Mouse (Mus musculus): ENCODE results near the gene Crabp2. TPM values are rescaled to one million over a fixed set of nuclear protein-coding genes. Genes with fewer than 3 reads are reported as not detected.

Gene Crabp2
- polyA plus RNA-seq, 1 experiment from 2014 or later, result 49.1 TPM

GRCm38 (mm10) chr3:87984094-87984493 is 35.6 kb downstream of the Crabp2 start:
- H3K27ac ChIP-seq (ENCODE audit: low read depth, low read length), result no peak overlapping the region
- H3K4me2 ChIP-seq (ENCODE audit: low read length), result no peak overlapping the region
- H3K4me1 ChIP-seq (ENCODE audit: control insufficient read depth, insufficient read depth, low read depth, low read length), result peaks cover 50% of the 10 kb centered on the region
- no peaks in the 10 kb centered on the region for H3K27me3 ChIP-seq (replicated peaks; ENCODE audit: control insufficient read depth, insufficient read depth, low read length)
- H3K9ac ChIP-seq (ENCODE audit: low read depth, low read length), result no peak overlapping the region
- H3K4me3 ChIP-seq (ENCODE audit: low read length), result no peak overlapping the region
- no peaks in the 10 kb centered on the region for H3K36me3 ChIP-seq (ENCODE audit: control insufficient read depth, insufficient read depth, low read length)
- no peak for ATAC-seq
- WGBS, result 31% methylated on average over 3 of the region's 3 CpGs
- no peaks in the 10 kb centered on the region for H3K9me3 ChIP-seq (ENCODE audit: control insufficient read depth, low read length)

- H3K9me3 ChIP-seq (ENCODE audit: control insufficient read depth, low read length), result no peaks in the 10 kb centered on the region
- H3K4me3 ChIP-seq (ENCODE audit: low read length), result no peak overlapping the region
- no peak overlapping the region for H3K4me2 ChIP-seq (ENCODE audit: low read length)
- H3K27ac ChIP-seq (ENCODE audit: low read depth, low read length), result peak overlapping the region; percentile 67
- H3K4me1 ChIP-seq (ENCODE audit: control insufficient read depth, insufficient read depth, low read depth, low read length), result peaks cover 50% of the 10 kb centered on the region
- no peaks in the 10 kb centered on the region for H3K36me3 ChIP-seq (ENCODE audit: control insufficient read depth, insufficient read depth, low read length)
- no peaks in the 10 kb centered on the region for H3K27me3 ChIP-seq (replicated peaks; ENCODE audit: control insufficient read depth, insufficient read depth, low read length)
- 22% methylated on average over 11 of the region's 12 CpGs for WGBS
- 0 out of 2 replicates have a peak overlapping the region, but pooled peaks have one; percentile 15 for H3K9ac ChIP-seq (ENCODE audit: low read depth, low read length)
- ATAC-seq, result no peak
Observed at GRCm38 (mm10) chr3:87985505-87986320, 37.2 kb downstream of the Crabp2 start.

GRCm38 (mm10) chr3:87986868-87987267 is 38.4 kb downstream of the Crabp2 start:
- peak overlapping the region; percentile 62 for H3K27ac ChIP-seq (ENCODE audit: low read depth, low read length)
- no peaks in the 10 kb centered on the region for H3K27me3 ChIP-seq (replicated peaks; ENCODE audit: control insufficient read depth, insufficient read depth, low read length)
- peaks cover 50% of the 10 kb centered on the region for H3K4me1 ChIP-seq (ENCODE audit: control insufficient read depth, insufficient read depth, low read depth, low read length)
- H3K9ac ChIP-seq (ENCODE audit: low read depth, low read length), result peak overlapping the region; percentile 67
- H3K9me3 ChIP-seq (ENCODE audit: control insufficient read depth, low read length), result no peaks in the 10 kb centered on the region
- peak overlapping the region; percentile 87 for H3K4me2 ChIP-seq (ENCODE audit: low read length)
- peak; percentile 79 for ATAC-seq
- peak overlapping the region; percentile 44 for H3K4me3 ChIP-seq (ENCODE audit: low read length)
- no peaks in the 10 kb centered on the region for H3K36me3 ChIP-seq (ENCODE audit: control insufficient read depth, insufficient read depth, low read length)
- 0% methylated on average over 17 of the region's 17 CpGs for WGBS

- ATAC-seq, result peak; percentile 60
Observed at GRCm38 (mm10) chr3:87987633-87988032, 39.2 kb downstream of the Crabp2 start.

GRCm38 (mm10) chr3:87988068-87988467 is 39.6 kb downstream of the Crabp2 start:
- ATAC-seq, result peak; percentile 18
- peak overlapping the region; percentile 87 for H3K4me2 ChIP-seq (ENCODE audit: low read length)
- H3K4me3 ChIP-seq (ENCODE audit: low read length), result peak overlapping the region; percentile 44
- no peaks in the 10 kb centered on the region; the same call in 1 of the 2 replicates for H3K27me3 ChIP-seq (replicated peaks; ENCODE audit: control insufficient read depth, insufficient read depth, low read length)
- peak overlapping the region; percentile 67 for H3K9ac ChIP-seq (ENCODE audit: low read depth, low read length)
- no peaks in the 10 kb centered on the region for H3K36me3 ChIP-seq (ENCODE audit: control insufficient read depth, insufficient read depth, low read length)
- peak overlapping the region; percentile 53 for H3K27ac ChIP-seq (ENCODE audit: low read depth, low read length)
- no peaks in the 10 kb centered on the region for H3K9me3 ChIP-seq (ENCODE audit: control insufficient read depth, low read length)
- H3K4me1 ChIP-seq (ENCODE audit: control insufficient read depth, insufficient read depth, low read depth, low read length), result peaks cover 41% of the 10 kb centered on the region
- WGBS, result 2% methylated on average over 15 of the region's 15 CpGs

More at GRCm38 (mm10) chr3:87987633-87988032, 39.2 kb downstream of the Crabp2 start:
- WGBS, result 0% methylated on average over 15 of the region's 15 CpGs
- Histone ChIP-seq H3K4me2 (ENCODE audit: low read length) (peak overlapping the region; percentile 87), H3K27ac (ENCODE audit: low read depth, low read length) (peak overlapping the region; percentile 62), H3K4me1 (ENCODE audit: control insufficient read depth, insufficient read depth, low read depth, low read length) (peaks cover 45% of the 10 kb centered on the region), H3K9ac (ENCODE audit: low read depth, low read length) (peak overlapping the region; percentile 67), H3K36me3 (ENCODE audit: control insufficient read depth, insufficient read depth, low read length) (no peaks in the 10 kb centered on the region), H3K4me3 (ENCODE audit: low read length) (peak overlapping the region; percentile 44), H3K9me3 (ENCODE audit: control insufficient read depth, low read length) (no peaks in the 10 kb centered on the region), H3K27me3 (replicated peaks; ENCODE audit: control insufficient read depth, insufficient read depth, low read length) (no peaks in the 10 kb centered on the region)

- Histone ChIP-seq H3K27me3 (replicated peaks; ENCODE audit: control insufficient read depth, insufficient read depth, low read length) (peaks cover 12% of the 10 kb centered on the region), H3K36me3 (ENCODE audit: control insufficient read depth, insufficient read depth, low read length) (0 out of 2 replicates have a peak, but pooled peaks cover 1% of the 10 kb centered on the region), H3K9me3 (ENCODE audit: control insufficient read depth, low read length) (no peaks in the 10 kb centered on the region), H3K4me3 (ENCODE audit: low read length) (no peak overlapping the region), H3K27ac (ENCODE audit: low read depth, low read length) (no peak overlapping the region), H3K4me1 (ENCODE audit: control insufficient read depth, insufficient read depth, low read depth, low read length) (peaks cover 33% of the 10 kb centered on the region), H3K9ac (ENCODE audit: low read depth, low read length) (no peak overlapping the region), H3K4me2 (ENCODE audit: low read length) (no peak overlapping the region)
- ATAC-seq, result no peak
- 31% methylated on average over 10 of the region's 10 CpGs for WGBS
Observed at GRCm38 (mm10) chr3:87989935-87990334, 41.5 kb downstream of the Crabp2 start.

GRCm38 (mm10) chr3:87993436-87993835 is 45.0 kb downstream of the Crabp2 start:
- no peak for ATAC-seq

GRCm38 (mm10) chr3:87995331-87995730 is 46.9 kb downstream of the Crabp2 start:
- no peak overlapping the region for H3K9ac ChIP-seq (ENCODE audit: low read depth, low read length)
- WGBS, result 28% methylated on average over 11 of the region's 11 CpGs
- peaks cover 27% of the 10 kb centered on the region for H3K4me1 ChIP-seq (ENCODE audit: control insufficient read depth, insufficient read depth, low read depth, low read length)
- ATAC-seq, result no peak
- H3K4me3 ChIP-seq (ENCODE audit: low read length), result no peak overlapping the region
- no peak overlapping the region for H3K27ac ChIP-seq (ENCODE audit: low read depth, low read length)
- H3K4me2 ChIP-seq (ENCODE audit: low read length), result no peak overlapping the region
- H3K36me3 ChIP-seq (ENCODE audit: control insufficient read depth, insufficient read depth, low read length), result 0 out of 2 replicates have a peak, but pooled peaks cover 2% of the 10 kb centered on the region
- H3K27me3 ChIP-seq (replicated peaks; ENCODE audit: control insufficient read depth, insufficient read depth, low read length), result peaks cover 64% of the 10 kb centered on the region
- no peaks in the 10 kb centered on the region for H3K9me3 ChIP-seq (ENCODE audit: control insufficient read depth, low read length)

More at GRCm38 (mm10) chr3:87993436-87993835, 45.0 kb downstream of the Crabp2 start:
- no peak overlapping the region for H3K4me2 ChIP-seq (ENCODE audit: low read length)
- H3K36me3 ChIP-seq (ENCODE audit: control insufficient read depth, insufficient read depth, low read length), result 0 out of 2 replicates have a peak, but pooled peaks cover 2% of the 10 kb centered on the region
- H3K27me3 ChIP-seq (replicated peaks; ENCODE audit: control insufficient read depth, insufficient read depth, low read length), result peaks cover 45% of the 10 kb centered on the region
- WGBS, result 8% methylated on average over 4 of the region's 6 CpGs
- no peak overlapping the region for H3K27ac ChIP-seq (ENCODE audit: low read depth, low read length)
- H3K9ac ChIP-seq (ENCODE audit: low read depth, low read length), result no peak overlapping the region
- H3K4me1 ChIP-seq (ENCODE audit: control insufficient read depth, insufficient read depth, low read depth, low read length), result peaks cover 20% of the 10 kb centered on the region
- no peaks in the 10 kb centered on the region for H3K9me3 ChIP-seq (ENCODE audit: control insufficient read depth, low read length)
- H3K4me3 ChIP-seq (ENCODE audit: low read length), result no peak overlapping the region

- 0 out of 2 replicates have a peak, but pooled peaks cover 2% of the 10 kb centered on the region for H3K36me3 ChIP-seq (ENCODE audit: control insufficient read depth, insufficient read depth, low read length)
- peak overlapping the region; percentile 46 for H3K4me3 ChIP-seq (ENCODE audit: low read length)
- H3K9me3 ChIP-seq (ENCODE audit: control insufficient read depth, low read length), result no peaks in the 10 kb centered on the region
- peaks cover 33% of the 10 kb centered on the region for H3K4me1 ChIP-seq (ENCODE audit: control insufficient read depth, insufficient read depth, low read depth, low read length)
- no peak for ATAC-seq
- no peak overlapping the region for H3K27ac ChIP-seq (ENCODE audit: low read depth, low read length)
- peaks cover 73% of the 10 kb centered on the region for H3K27me3 ChIP-seq (replicated peaks; ENCODE audit: control insufficient read depth, insufficient read depth, low read length)
- 7% methylated on average over 15 of the region's 15 CpGs for WGBS
- H3K9ac ChIP-seq (ENCODE audit: low read depth, low read length), result peak overlapping the region; percentile 62
- H3K4me2 ChIP-seq (ENCODE audit: low read length), result peak overlapping the region; percentile 96
Observed at GRCm38 (mm10) chr3:87996401-87996800, 47.9 kb downstream of the Crabp2 start.
